Mouse (Mus musculus) thymus, postnatal 14 days (tissue): ENCODE measurements around the gene Rab10.

ENCODE experiments used
- DNase-seq: peaks from one replicate; pipeline ENCODE4 v3.0.0; 2021

Gene Rab10

DNA sequence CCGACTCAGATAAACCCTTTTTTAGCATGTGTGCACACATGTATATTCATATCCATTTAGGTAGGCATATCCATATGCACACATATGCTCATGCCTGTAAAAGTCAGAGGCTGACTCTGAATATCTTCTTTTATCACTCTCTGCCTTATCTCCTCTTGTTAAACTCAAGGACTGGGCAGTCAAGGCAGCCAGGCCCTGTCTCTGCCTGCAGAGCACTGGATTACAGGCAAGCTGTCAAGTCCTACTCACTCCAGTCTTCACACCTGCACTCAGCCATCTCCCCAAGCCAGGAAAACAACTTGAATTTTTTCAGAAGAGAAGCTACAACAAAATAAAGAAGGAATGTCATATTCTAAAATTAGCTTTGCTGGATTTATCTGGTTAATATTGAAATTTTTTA, 17.9 kb downstream of the Rab10 start:
- DNase-seq = no peak

- no peak for DNase-seq
Measured at GRCm38 (mm10) chr12:3291038-3291437, 18.7 kb downstream of the Rab10 start.

DNA sequence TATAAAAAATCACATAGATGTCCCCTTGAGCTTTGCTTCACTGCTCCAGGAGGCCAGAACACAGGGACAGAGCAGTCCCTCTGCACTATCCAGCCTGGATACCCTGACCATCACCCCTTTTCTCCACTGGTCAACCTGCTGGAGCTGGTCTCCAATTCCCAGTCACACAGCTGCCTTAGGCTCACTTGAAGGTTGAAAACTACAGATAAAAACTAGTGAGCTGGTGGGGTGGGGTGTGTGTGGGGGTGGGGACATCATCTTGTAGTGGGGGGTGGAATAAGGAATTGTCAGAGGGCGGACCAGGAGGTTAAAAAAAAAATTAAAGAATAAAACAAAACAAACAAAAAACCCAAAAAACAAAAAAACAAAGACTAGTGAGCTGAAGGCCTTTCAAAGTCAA, 21.3 kb downstream of the Rab10 start:
- DNase-seq = no peak

DNA sequence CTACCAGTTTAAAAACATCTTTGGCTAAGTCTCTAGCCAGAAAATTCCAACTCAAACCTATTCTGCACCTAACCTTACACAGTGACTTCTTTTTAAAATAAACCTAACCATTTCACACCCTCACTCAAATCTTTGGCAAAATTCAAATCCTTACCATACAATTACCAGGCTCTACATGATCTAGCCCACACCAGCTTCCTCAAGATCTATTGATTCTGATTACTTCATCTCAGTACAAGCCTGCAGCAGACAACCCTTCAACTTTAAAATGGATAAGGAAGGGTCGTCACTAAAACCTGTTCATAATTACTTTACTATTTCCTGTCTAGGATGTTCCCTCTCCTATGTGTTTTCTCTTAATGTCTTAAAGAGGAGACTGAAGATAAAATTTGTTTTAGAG, 23.9 kb downstream of the Rab10 start:
- no peak for DNase-seq

GRCm38 (mm10) chr12:3285377-3285776, 24.4 kb downstream of the Rab10 start:
- no peak for DNase-seq

DNA sequence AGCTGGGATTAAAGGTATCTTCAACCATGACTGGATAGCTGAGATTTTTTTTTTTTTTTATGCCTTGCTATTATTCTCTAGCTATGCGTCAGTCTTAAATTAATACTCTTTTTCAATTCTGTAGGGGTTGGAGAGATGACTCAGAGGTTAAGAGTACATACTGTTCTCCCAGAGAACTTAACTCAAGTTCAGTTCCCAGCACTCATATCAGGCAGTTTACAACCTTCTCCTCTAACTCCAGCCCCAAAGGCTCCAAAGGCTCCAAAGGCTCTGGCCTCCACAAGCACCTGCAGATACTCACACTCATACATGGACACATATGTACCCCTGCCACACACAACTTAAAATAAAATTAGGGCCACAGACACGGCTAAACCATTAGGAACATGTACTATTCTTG, 25.3 kb downstream of the Rab10 start:
- DNase-seq = no peak

GRCm38 (mm10) chr12:3283829-3284440, 25.8 kb downstream of the Rab10 start:
- DNase-seq = no peak

GRCm38 (mm10) chr12:3282954-3283353, 26.8 kb downstream of the Rab10 start:
- no peak for DNase-seq

DNA sequence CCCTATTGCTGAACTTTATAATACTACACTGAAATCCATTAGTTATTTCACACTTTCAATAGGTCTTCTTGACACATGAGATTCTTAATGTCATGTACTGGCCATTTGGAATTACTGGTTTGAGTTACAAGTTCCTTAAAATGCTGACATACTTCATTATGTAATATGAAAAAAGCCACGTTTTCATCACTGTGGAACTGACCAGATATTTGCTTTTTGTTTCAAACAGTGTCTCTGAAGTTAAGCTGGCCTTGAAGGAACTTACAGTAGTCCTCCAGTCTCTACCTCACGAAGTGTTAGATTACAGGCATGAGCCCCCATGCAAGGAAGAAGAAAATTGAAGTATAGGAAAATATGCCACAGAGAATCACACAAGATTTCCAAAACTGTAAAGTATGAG, 27.2 kb downstream of the Rab10 start:
- DNase-seq = no peak

- DNase-seq = no peak
Measured at GRCm38 (mm10) chr12:3278880-3279339, 30.9 kb downstream of the Rab10 start.

DNA sequence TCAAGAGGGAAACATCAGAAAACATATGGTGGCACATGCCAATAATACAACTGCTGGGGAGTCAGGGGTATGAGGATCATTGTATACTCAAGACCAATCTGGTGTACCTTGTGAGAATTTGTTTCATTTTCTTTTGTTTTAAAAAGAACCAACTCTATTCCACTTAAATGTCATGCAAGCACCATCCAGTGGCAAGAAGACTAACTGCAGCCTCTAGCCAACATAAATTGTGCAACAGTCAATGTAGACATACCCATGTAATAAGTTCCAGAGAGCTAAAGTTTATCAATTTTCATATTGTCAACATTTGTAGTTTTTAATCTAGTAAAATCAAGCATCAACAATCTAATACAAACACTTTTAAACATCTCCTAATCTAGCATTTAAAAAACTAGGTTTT, 39.0 kb downstream of the Rab10 start:
- no peak for DNase-seq

GRCm38 (mm10) chr12:3267397-3267796, 42.4 kb downstream of the Rab10 start:
- no peak for DNase-seq

DNA sequence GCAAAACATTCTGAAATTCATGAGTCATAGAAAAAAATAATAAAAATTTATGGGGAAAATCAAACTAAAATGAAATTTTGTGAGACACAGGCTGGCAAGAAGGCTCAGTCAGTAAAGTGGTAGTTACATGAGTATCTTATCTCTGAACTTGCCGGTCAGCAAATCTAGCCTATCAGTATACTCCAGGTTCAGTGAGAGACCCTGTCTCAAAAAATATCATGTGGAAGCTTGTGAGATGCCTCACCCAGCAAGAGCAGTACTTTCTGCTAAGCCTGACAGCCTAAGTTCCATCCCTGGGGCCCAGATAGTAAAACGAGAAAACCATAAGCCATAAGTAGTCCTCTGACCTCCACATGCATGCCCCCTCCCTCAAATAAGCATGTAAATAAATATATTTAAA, 44.6 kb downstream of the Rab10 start:
- no peak for DNase-seq

DNA sequence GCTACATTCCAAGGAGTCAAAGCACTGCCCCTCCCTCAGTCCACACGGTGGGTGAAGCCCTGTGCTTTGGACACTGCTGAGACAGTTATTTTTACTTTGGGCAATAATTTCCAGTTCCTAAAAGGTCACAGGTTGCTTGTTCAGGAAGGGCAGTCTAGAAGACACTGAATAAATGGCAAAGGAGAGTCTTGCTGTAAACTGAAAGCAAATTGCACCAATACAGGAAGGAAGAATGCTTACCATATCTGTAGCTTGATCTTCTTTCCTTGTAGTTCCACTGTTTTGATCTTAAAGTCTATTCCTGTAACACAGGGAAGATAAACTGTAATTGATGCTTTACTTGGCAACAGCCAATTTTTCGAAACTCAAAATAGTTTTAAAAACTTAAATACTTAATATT, 45.3 kb downstream of the Rab10 start:
- DNase-seq = no peak

- DNase-seq = no peak
Measured at GRCm38 (mm10) chr12:3261596-3261995, 48.2 kb downstream of the Rab10 start.

DNA sequence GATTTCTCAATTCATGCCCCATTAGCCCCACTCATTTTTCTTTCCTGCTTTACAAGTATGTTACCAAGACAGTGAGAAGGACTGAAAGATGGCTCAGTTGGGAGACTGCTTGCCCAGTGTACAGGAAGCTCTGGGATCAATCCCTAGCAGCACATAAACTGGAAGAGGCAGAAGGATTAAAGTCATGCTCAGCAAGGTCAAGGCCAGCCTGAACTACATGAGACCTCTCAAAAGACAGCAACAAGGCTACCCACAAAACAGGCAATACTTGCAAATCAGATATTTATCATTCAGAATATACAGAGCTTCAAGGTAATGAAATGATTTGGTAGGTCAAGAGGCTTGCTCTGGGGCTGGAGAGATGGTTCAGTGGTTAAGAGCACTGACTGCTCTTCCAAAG, 53.8 kb downstream of the Rab10 start:
- DNase-seq = no peak

DNA sequence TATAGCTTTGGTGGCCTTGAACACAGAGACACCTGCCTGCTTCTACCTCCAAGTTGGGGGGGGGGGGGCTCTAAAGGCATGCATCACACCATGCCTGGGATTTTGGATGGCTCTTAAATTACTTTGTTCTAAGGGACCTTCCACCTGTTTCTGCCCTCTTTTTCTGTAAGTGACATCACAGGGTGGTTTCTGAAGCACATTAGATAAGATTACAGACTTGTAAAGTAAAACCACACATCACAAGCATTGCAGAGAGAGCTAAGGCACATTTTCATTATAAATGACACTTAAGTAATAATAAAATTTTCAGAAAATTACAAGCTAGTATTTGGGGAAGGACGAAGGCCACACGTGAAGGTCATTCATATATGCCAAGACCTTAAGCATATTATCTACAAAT, 54.3 kb downstream of the Rab10 start:
- DNase-seq = no peak

DNA sequence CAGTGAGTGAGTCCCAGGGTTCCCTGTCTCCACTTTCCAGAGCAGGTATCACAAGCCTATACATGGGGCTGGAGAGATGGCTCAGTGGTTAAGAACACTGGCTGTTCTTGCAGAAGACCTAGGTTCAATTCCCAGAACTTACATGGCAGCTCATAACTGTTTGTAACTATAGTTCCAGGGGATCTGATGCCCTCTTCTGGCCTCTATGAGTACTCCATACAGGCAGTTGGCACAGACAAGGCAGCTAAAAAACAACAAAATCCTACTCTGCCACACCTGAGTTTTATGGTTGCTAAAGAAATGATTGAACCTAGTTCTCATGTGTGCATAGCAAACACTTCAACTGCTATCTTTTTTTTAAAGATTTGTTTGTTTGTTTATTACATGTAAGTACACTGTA, 56.2 kb downstream of the Rab10 start:
- DNase-seq = peak; percentile 16

GRCm38 (mm10) chr12:3246091-3246490, 63.7 kb downstream of the Rab10 start:
- no peak for DNase-seq

GRCm38 (mm10) chr12:3239544-3239943, 70.2 kb downstream of the Rab10 start:
- DNase-seq = no peak

GRCm38 (mm10) chr12:3238361-3239051, 71.3 kb downstream of the Rab10 start:
- peak; percentile 18 for DNase-seq

- peak; percentile 13 for DNase-seq
Measured at GRCm38 (mm10) chr12:3237799-3238198, 72.0 kb downstream of the Rab10 start.

GRCm38 (mm10) chr12:3236831-3237681, 72.7 kb downstream of the Rab10 start:
- peak; percentile 57 for DNase-seq

DNA sequence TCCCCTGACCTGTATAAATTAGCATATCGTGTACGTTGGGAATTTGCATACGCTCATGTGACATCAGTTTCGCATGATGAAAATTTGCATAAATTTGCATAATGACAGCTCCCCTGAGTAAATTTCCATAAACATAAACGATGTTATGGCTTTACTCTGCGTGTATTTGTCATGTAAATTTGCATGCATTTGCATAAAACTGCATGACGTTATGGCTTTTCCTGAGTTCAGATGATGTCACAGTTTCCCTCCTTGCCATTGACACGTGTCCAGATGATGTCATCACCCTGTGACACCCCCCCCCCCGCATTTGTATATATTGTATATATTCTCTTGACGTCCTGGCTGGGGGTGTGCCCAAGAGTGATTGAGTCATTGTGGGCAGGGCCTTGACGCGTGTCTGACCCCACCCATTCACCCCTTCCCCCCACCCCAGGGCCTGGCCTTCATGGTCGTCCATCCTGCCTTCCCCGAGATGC, 73.6 kb downstream of the Rab10 start:
- peak; percentile 47 for DNase-seq
